In genomic region chr2:75208821-75209758, GRCm38 (mm10) we compare ENCODE assay signal across 10 mouse cellular contexts.
DNase-seq lines count a peak whose midpoint lies in the region; ATAC-seq and TF ChIP-seq lines count a peak whose summit lies in the region.
"Had no signal": no experiment of that assay in that cellular context is flagged by ENCODE, and none has a peak within 500 bp of the region (broad histone marks: within the 10 kb centered on the region; RNA-seq: fewer than 3 reads in every experiment).

No protein-coding gene starts in this region.

- DNase-seq in heart, adult 18-20 months, result peak; percentile 68 to 80
- DNase-seq in hindbrain, postnatal 0 days (ENCODE audit: low spot score), result peak; percentile 8
- peak; percentile 78 for DNase-seq in limb, embryonic 10.5 days (ENCODE audit: low spot score)
- no peak for DNase-seq in cerebellum, adult 11-12 months
- no peak for DNase-seq in adipocyte (ENCODE audit: low spot score)
- DNase-seq in left cerebral cortex, adult 9 months (ENCODE audit: low spot score in 2 of 2), result no peak

- H3K4me3 ChIP-seq in heart, embryonic 12.5 days, result no peak overlapping the region
- H3K4me3 ChIP-seq in forebrain, embryonic 12.5 days (replicated peaks), result no peak overlapping the region
- no peak overlapping the region for H3K4me3 ChIP-seq in hindbrain, postnatal 0 days (ENCODE audit: low read length)
- peak overlapping the region; percentile 29 for H3K4me3 ChIP-seq in limb, embryonic 10.5 days

- 0 out of 2 replicates have a peak, but pooled peaks cover 3% of the 10 kb centered on the region for H3K4me1 ChIP-seq in heart, embryonic 12.5 days (replicated peaks)
- peaks cover 17% of the 10 kb centered on the region; the same call in 1 of the 2 replicates for H3K4me1 ChIP-seq in forebrain, embryonic 12.5 days
- H3K4me1 ChIP-seq in hindbrain, postnatal 0 days (ENCODE audit: insufficient read depth, low read length), result peaks cover 6% of the 10 kb centered on the region; the same call in 1 of the 2 replicates
- H3K4me1 ChIP-seq in limb, embryonic 10.5 days, result peaks cover 40% of the 10 kb centered on the region

- no peak overlapping the region for H3K9ac ChIP-seq in heart, embryonic 12.5 days
- H3K9ac ChIP-seq in forebrain, embryonic 12.5 days, result no peak overlapping the region
- H3K9ac ChIP-seq in hindbrain, postnatal 0 days (replicated peaks; ENCODE audit: low read length), result no peak overlapping the region
- H3K9ac ChIP-seq: liver, embryonic 14.5 days had no signal

- no peaks in the 10 kb centered on the region for H3K9me3 ChIP-seq in heart, embryonic 12.5 days (replicated peaks)
- H3K9me3 ChIP-seq in forebrain, embryonic 12.5 days, result no peaks in the 10 kb centered on the region
- no peaks in the 10 kb centered on the region for H3K9me3 ChIP-seq in hindbrain, postnatal 0 days (ENCODE audit: low read length)
- H3K9me3 ChIP-seq in limb, embryonic 10.5 days (replicated peaks), result no peaks in the 10 kb centered on the region

- no peak overlapping the region for H3K4me2 ChIP-seq in heart, embryonic 12.5 days
- H3K4me2 ChIP-seq in forebrain, embryonic 12.5 days, result no peak overlapping the region
- H3K4me2 ChIP-seq in hindbrain, postnatal 0 days (ENCODE audit: low read depth, low read length), result 0 out of 2 replicates have a peak overlapping the region, but pooled peaks have one; percentile 8

- 71% methylated on average over 27 of the region's 27 CpGs for WGBS in heart, embryonic 12.5 days
- 70% methylated on average over 27 of the region's 27 CpGs for WGBS in forebrain, embryonic 12.5 days
- WGBS in hindbrain, postnatal 0 days, result 61% methylated on average over 27 of the region's 27 CpGs
- 26% methylated on average over 27 of the region's 27 CpGs for WGBS in limb, embryonic 10.5 days

- no peaks in the 10 kb centered on the region for H3K36me3 ChIP-seq in heart, embryonic 12.5 days
- no peaks in the 10 kb centered on the region for H3K36me3 ChIP-seq in forebrain, embryonic 12.5 days (replicated peaks)
- H3K36me3 ChIP-seq in hindbrain, postnatal 0 days (ENCODE audit: insufficient read depth, low read length), result no peaks in the 10 kb centered on the region
- H3K36me3 ChIP-seq in limb, embryonic 10.5 days, result no peaks in the 10 kb centered on the region

- ATAC-seq in heart, embryonic 12.5 days (ENCODE audit: insufficient number of reproducible peaks, low FRiP score), result no peak
- ATAC-seq in forebrain, embryonic 12.5 days (ENCODE audit: low FRiP score), result 0 out of 2 replicates have a peak, but pooled peaks have one; percentile 49
- no peak for ATAC-seq in hindbrain, postnatal 0 days

- H3K27me3 ChIP-seq in heart, embryonic 12.5 days (replicated peaks), result no peaks in the 10 kb centered on the region
- no peaks in the 10 kb centered on the region for H3K27me3 ChIP-seq in forebrain, embryonic 12.5 days
- H3K27me3 ChIP-seq in hindbrain, postnatal 0 days (ENCODE audit: insufficient read depth, low read length), result no peaks in the 10 kb centered on the region
- H3K27me3 ChIP-seq in limb, embryonic 10.5 days (ENCODE audit: low read depth, poor library complexity, severe bottlenecking), result no peaks in the 10 kb centered on the region
- H3K27me3 ChIP-seq: CH12.LX had no signal

- no peak overlapping the region for H3K27ac ChIP-seq in heart, embryonic 12.5 days (ENCODE audit: poor library complexity, severe bottlenecking)
- H3K27ac ChIP-seq in forebrain, embryonic 12.5 days, result peak overlapping the region; percentile 66
- H3K27ac ChIP-seq in hindbrain, postnatal 0 days, result no peak overlapping the region
- H3K27ac ChIP-seq in limb, embryonic 10.5 days, result peak overlapping the region; percentile 76
- H3K27ac ChIP-seq: liver, embryonic 14.5 days had no signal

- no peak for TF ChIP-seq CTCF in hindbrain, postnatal 0 days (IDR thresholded peaks at IDR 0.05; ENCODE audit: low read depth)

Comparison
In these comparisons a context has a peak if more than half of its experiments do, and no peak if none do; other contexts are left out.
1. DNase-seq: peak in heart, adult 18-20 months (2 of 2), hindbrain, postnatal 0 days (single experiment) and limb, embryonic 10.5 days (single experiment); none in cerebellum, adult 11-12 months (single experiment), adipocyte (single experiment) and left cerebral cortex, adult 9 months (0 of 2).
2. H3K27ac ChIP-seq: peak in forebrain, embryonic 12.5 days (single experiment) and limb, embryonic 10.5 days (single experiment); none in heart, embryonic 12.5 days (single experiment) and hindbrain, postnatal 0 days (single experiment).